Mouse (Mus musculus) MEL (cell line): ENCODE data around the gene Gas2. TPM values are rescaled to one million over a fixed set of nuclear protein-coding genes. Genes with fewer than 3 reads are reported as not detected.

Source experiments
- DNase-seq: peaks from one replicate; pipeline ENCODE4 v3.0.0; 2011; ENCODE audit warnings: low read depth, low spot score
- H3K27ac ChIP-seq: 2 replicates; pipeline ENCODE4 v1.5.1; 2012; ENCODE audit warnings: low read depth, mild to moderate bottlenecking, control low read depth, low read length, moderate library complexity; ENCODE audit not compliant: control insufficient read depth
- H3K27me3 ChIP-seq, 2 experiments: fragments of 150-350 bp in 1 of 2; sonication (generic) in 1 of 2; 2 replicates each; pipeline ENCODE4 v1.6.1; 2012; ENCODE audit warnings: low read length in 2 of 2, mild to moderate bottlenecking in 2 of 2, improper control_type of control experiment in 1 of 2, moderate library complexity in 1 of 2; ENCODE audit not compliant: insufficient read depth in 2 of 2, control insufficient read depth in 1 of 2
- H3K36me3 ChIP-seq, 2 experiments: 2 replicates each; pipeline ENCODE4 v1.6.1; 2012 to 2014; ENCODE audit warnings: low read length in 2 of 2, improper control_type of control experiment in 1 of 2, inconsistent platforms in 1 of 2, mild to moderate bottlenecking in 1 of 2; ENCODE audit not compliant: insufficient read depth in 2 of 2, control insufficient read depth in 1 of 2
- H3K4me1 ChIP-seq, 2 experiments: fragments of 150-350 bp in 1 of 2; sonication (generic) in 1 of 2; 2 replicates each; pipeline ENCODE4 v1.6.1; 2012; ENCODE audit warnings: low read length in 2 of 2, improper control_type of control experiment in 1 of 2, mild to moderate bottlenecking in 1 of 2; ENCODE audit not compliant: insufficient read depth in 2 of 2, control insufficient read depth in 1 of 2
- H3K4me3 ChIP-seq, 2 experiments: fragments of 150-350 bp in 1 of 2; sonication (generic) in 1 of 2; 2 replicates each; pipeline ENCODE4 v1.5.1; 2012; ENCODE audit warnings: low read depth in 2 of 2, low read length in 2 of 2, mild to moderate bottlenecking in 2 of 2, moderate library complexity in 2 of 2, control low read depth in 1 of 2, improper control_type of control experiment in 1 of 2; ENCODE audit not compliant: control insufficient read depth in 1 of 2, insufficient read depth in 1 of 2
- H3K79me2 ChIP-seq: 2 replicates; pipeline ENCODE4 v1.6.1; 2012; ENCODE audit warnings: mild to moderate bottlenecking, low read length, moderate library complexity; ENCODE audit not compliant: control insufficient read depth, poor library complexity, insufficient read depth
- H3K9ac ChIP-seq: 2 replicates; pipeline ENCODE4 v1.6.1; 2012; ENCODE audit warnings: low read depth, mild to moderate bottlenecking, control low read depth, low read length, moderate library complexity; ENCODE audit not compliant: control insufficient read depth, poor library complexity, severe bottlenecking
- H3K9me3 ChIP-seq: fragments of 150-350 bp; sonication (generic); replicated peaks from 2 replicates; pipeline ENCODE4 v1.6.1; 2012; ENCODE audit warnings: mild to moderate bottlenecking, low read length, improper control_type of control experiment, moderate library complexity; ENCODE audit not compliant: insufficient read depth
- CHD2 ChIP-seq: IDR thresholded peaks from 2 replicates; pipeline ENCODE4 v1.6.1; 2011; ENCODE audit warnings: low read length, improper control_type of control experiment
- ELF1 ChIP-seq: IDR thresholded peaks from 2 replicates; pipeline ENCODE4 v1.6.1; 2014; ENCODE audit warnings: low read depth, mild to moderate bottlenecking, inconsistent platforms, low read length, improper control_type of control experiment, moderate library complexity
- ETS1 ChIP-seq: IDR thresholded peaks from 2 replicates; pipeline ENCODE4 v1.6.1; 2012; ENCODE audit warnings: low read depth, mild to moderate bottlenecking, inconsistent platforms, low read length, improper control_type of control experiment, moderate library complexity
- GATA1 ChIP-seq: IDR thresholded peaks from 2 replicates; pipeline ENCODE4 v1.6.1; 2011; ENCODE audit warnings: low read depth, low read length, improper control_type of control experiment
- HCFC1 ChIP-seq: IDR thresholded peaks from 2 replicates; pipeline ENCODE4 v1.6.1; 2012; ENCODE audit warnings: low read depth, mild to moderate bottlenecking, inconsistent platforms, low read length, improper control_type of control experiment, moderate library complexity
- KAT2A ChIP-seq: conservative IDR thresholded peaks from 2 replicates; pipeline ENCODE4 v1.6.1; 2012; ENCODE audit warnings: low read depth, low read length, improper control_type of control experiment, inconsistent platforms
- MAFK ChIP-seq: IDR thresholded peaks from 2 replicates; pipeline ENCODE4 v1.6.1; 2011; ENCODE audit warnings: low read depth, mild to moderate bottlenecking, low read length, improper control_type of control experiment, borderline replicate concordance
- MAX ChIP-seq: IDR thresholded peaks from 2 replicates; pipeline ENCODE4 v1.6.1; 2011; ENCODE audit warnings: low read length, improper control_type of control experiment
- MAZ ChIP-seq: IDR thresholded peaks from 2 replicates; pipeline ENCODE4 v1.6.1; 2012; ENCODE audit warnings: low read depth, mild to moderate bottlenecking, inconsistent platforms, low read length, improper control_type of control experiment
- MEF2A ChIP-seq: IDR thresholded peaks from 2 replicates; pipeline ENCODE4 v1.6.1; 2014; ENCODE audit warnings: low read depth, mild to moderate bottlenecking, inconsistent platforms, low read length, improper control_type of control experiment; ENCODE audit not compliant: poor library complexity, insufficient replicate concordance, severe bottlenecking; ENCODE audit errors: extremely low read depth
- MYC ChIP-seq: IDR thresholded peaks from 2 replicates; pipeline ENCODE4 v1.6.1; 2011; ENCODE audit warnings: low read depth, mild to moderate bottlenecking, low read length, improper control_type of control experiment, moderate library complexity
- POLR2A ChIP-seq, 2 experiments: IDR thresholded peaks; 2 replicates each; pipeline ENCODE4 v1.6.1; 2011 to 2012; ENCODE audit warnings: low read length in 2 of 2, mild to moderate bottlenecking in 2 of 2, control low read depth in 1 of 2, improper control_type of control experiment in 1 of 2, low read depth in 1 of 2, moderate library complexity in 1 of 2; ENCODE audit not compliant: control insufficient read depth in 1 of 2, insufficient read depth in 1 of 2, poor library complexity in 1 of 2
- POLR2AphosphoS5 ChIP-seq: IDR thresholded peaks from 2 replicates; pipeline ENCODE4 v1.6.1; 2012; ENCODE audit warnings: low read depth, borderline replicate concordance, mild to moderate bottlenecking, inconsistent platforms, low read length, moderate library complexity, mixed read lengths
- RAD21 ChIP-seq: IDR thresholded peaks from 2 replicates; pipeline ENCODE4 v1.6.1; 2011; ENCODE audit warnings: mild to moderate bottlenecking, low read depth, low read length, improper control_type of control experiment
- SIN3A ChIP-seq: IDR thresholded peaks from 2 replicates; pipeline ENCODE4 v1.6.1; 2012; ENCODE audit warnings: low read length, improper control_type of control experiment, inconsistent platforms
- UBTF ChIP-seq: IDR thresholded peaks from 2 replicates; pipeline ENCODE4 v1.6.1; 2012; ENCODE audit warnings: low read depth, mild to moderate bottlenecking, inconsistent platforms, low read length, improper control_type of control experiment, moderate library complexity, borderline replicate concordance; ENCODE audit not compliant: insufficient read depth
- USF2 ChIP-seq, 2 experiments: IDR thresholded peaks; 2 replicates each; pipeline ENCODE4 v1.6.1; 2011 to 2012; ENCODE audit warnings: improper control_type of control experiment in 2 of 2, low read length in 2 of 2, borderline replicate concordance in 1 of 2, inconsistent platforms in 1 of 2, low read depth in 1 of 2, mild to moderate bottlenecking in 1 of 2; ENCODE audit not compliant: insufficient read depth in 1 of 2
- ZMIZ1 ChIP-seq: IDR thresholded peaks from 2 replicates; pipeline ENCODE4 v1.6.1; 2012; ENCODE audit warnings: low read depth, mild to moderate bottlenecking, inconsistent platforms, low read length, improper control_type of control experiment, moderate library complexity
- polyA plus RNA-seq, 2 experiments: library from polyadenylated mRNA; stranded (reverse) in 1 of 2; unstranded in 1 of 2; fragments of >175 nt in 1 of 2; fragments of >200 nt in 1 of 2; gene quantifications; 2 replicates each; pipeline versions ENCODE4 v1.2.1 to v1.2.4; 2012; ENCODE audit warnings: low replicate concordance in 2 of 2, low read depth in 1 of 2; ENCODE audit not compliant: insufficient read length in 2 of 2, insufficient read depth in 1 of 2, missing spikeins in 1 of 2
- total RNA-seq: library from RNA; depleted of rRNA; stranded (reverse); fragments of 300-350 nt; gene quantifications from 2 replicates; pipeline ENCODE4 v1.2.3, GENCODE M21; 2012

The Gas2 gene
- total and polyA plus RNA-seq, 3 experiments = 10.8 to 21.2 TPM; not detected in 1

GRCm38 (mm10) chr7:51867983-51868382, 6.2 kb downstream of the Gas2 start:
- H3K4me1 ChIP-seq = peaks cover 9 to 13% of the 10 kb centered on the region in 2 experiments
- peaks cover 0 to 23% of the 10 kb centered on the region in 2 experiments; a peak in 3 of 4 replicates for H3K36me3 ChIP-seq
- no peak overlapping the region for H3K9ac ChIP-seq
- DNase-seq = no peak
- no peak overlapping the region for H3K27ac ChIP-seq
- no peaks in the 10 kb centered on the region for H3K27me3 ChIP-seq
- no peak for TF ChIP-seq MYC
- no peak for TF ChIP-seq KAT2A
- no peak for TF ChIP-seq USF2 (IDR thresholded peaks at IDR 0.05; ENCODE audit: borderline replicate concordance in 1 of 2, insufficient read depth in 1 of 2, low read depth in 1 of 2, low read length in 2 of 2)
- TF ChIP-seq HCFC1 = no peak
- no peak for TF ChIP-seq POLR2AphosphoS5
- no peak for TF ChIP-seq MAX
- TF ChIP-seq ZMIZ1 = no peak
- no peak for TF ChIP-seq MEF2A
- no peak for TF ChIP-seq SIN3A
- no peak for TF ChIP-seq MAFK
- TF ChIP-seq RAD21 = no peak
- TF ChIP-seq UBTF = no peak
- no peak for TF ChIP-seq POLR2A (IDR thresholded peaks at IDR 0.05; ENCODE audit: control insufficient read depth in 1 of 2, insufficient read depth in 1 of 2, low read depth in 1 of 2, low read length in 2 of 2, poor library complexity in 1 of 2)
- TF ChIP-seq CHD2 = no peak
- no peak for TF ChIP-seq MAZ
- TF ChIP-seq ETS1 = no peak
- H3K4me3 ChIP-seq = no peak overlapping the region
- 0 out of 2 replicates have a peak, but pooled peaks cover under 1% of the 10 kb centered on the region for H3K79me2 ChIP-seq
- no peaks in the 10 kb centered on the region for H3K9me3 ChIP-seq

GRCm38 (mm10) chr7:51872041-51872440, 10.2 kb downstream of the Gas2 start:
- no peaks in the 10 kb centered on the region for H3K9me3 ChIP-seq
- TF ChIP-seq GATA1 (peak; percentile 17; the same call in 1 of the 2 replicates), POLR2A (IDR thresholded peaks at IDR 0.05; ENCODE audit: control insufficient read depth in 1 of 2, insufficient read depth in 1 of 2, low read depth in 1 of 2, low read length in 2 of 2, poor library complexity in 1 of 2) (no peak), ELF1 (no peak), MYC (no peak)

More at GRCm38 (mm10) chr7:51872041-51872440, 10.2 kb downstream of the Gas2 start:
- no peak overlapping the region for H3K9ac ChIP-seq
- H3K36me3 ChIP-seq = peaks cover 0 to 14% of the 10 kb centered on the region in 2 experiments; a peak in 3 of 4 replicates
- H3K27me3 ChIP-seq = no peaks in the 10 kb centered on the region
- no peak overlapping the region for H3K27ac ChIP-seq
- DNase-seq = no peak
- H3K4me3 ChIP-seq = no peak overlapping the region
- H3K79me2 ChIP-seq = no peaks in the 10 kb centered on the region
- H3K4me1 ChIP-seq = peaks cover 3 to 14% of the 10 kb centered on the region in 2 experiments
